Mouse (Mus musculus): ENCODE results near the gene Stim1.

DNA sequence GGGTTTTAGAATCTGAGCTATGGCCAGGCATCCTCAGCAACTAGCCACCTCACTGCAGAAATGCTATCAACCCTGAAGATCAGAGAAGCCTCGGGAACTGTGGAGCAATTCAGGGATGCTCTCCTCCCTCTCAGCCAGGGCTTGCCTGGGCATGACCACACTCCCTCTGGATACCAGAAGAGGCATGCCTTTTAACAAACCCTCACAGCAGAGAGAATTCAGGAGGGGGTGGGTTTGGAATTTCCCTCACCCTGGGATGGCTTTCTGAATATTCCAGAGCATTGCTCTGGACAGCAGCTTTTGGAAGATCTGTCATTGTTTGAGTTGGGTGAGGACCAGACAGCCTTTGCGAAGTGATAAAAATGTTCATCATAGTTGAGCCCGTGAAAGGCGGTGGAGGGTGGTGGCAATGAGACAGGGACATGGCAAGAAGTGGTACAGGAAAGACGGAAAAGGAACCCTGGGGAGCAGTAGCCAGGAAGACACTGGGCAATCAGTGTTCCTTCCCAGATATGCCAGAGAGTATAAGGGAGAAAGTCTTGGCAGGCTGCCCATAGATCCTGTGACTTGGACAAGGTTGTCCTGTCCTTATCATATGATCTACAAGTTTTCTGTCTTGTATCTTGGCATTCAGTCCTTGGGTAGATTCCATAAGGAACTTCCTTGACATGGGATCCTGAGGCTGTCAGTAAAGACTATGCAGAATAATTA, 211.9 kb downstream of the Stim1 start:
- no peak for TF ChIP-seq CTCF (IDR thresholded peaks at IDR 0.05; ENCODE audit: low read depth, low read length)
- no peak for TF ChIP-seq POLR2A (IDR thresholded peaks at IDR 0.05; ENCODE audit: extremely low read depth, insufficient read depth, low read length)
